Mouse (Mus musculus) limb, embryonic 14.5 days (tissue): ENCODE measurements around the gene Arsk. TPM values are rescaled to one million over a fixed set of nuclear protein-coding genes. Genes with fewer than 3 reads are reported as not detected.

Source experiments
- ATAC-seq: fragments of 200-750 bp; cut with Nextera tagmentation; 2 replicates; pipeline ENCODE4 v1.8.0; 2017; ENCODE audit warnings: low read depth, moderate number of reproducible peaks, moderate TSS enrichment; ENCODE audit not compliant: low FRiP score
- DNase-seq: peaks from one replicate; pipeline ENCODE4 v3.0.0-alpha.2; 2015; ENCODE audit warnings: low spot score
- H3K27ac ChIP-seq: fragments of 300-500 bp; sonication (generic); replicated peaks from 2 replicates; pipeline ENCODE4 v1.5.1; 2014; ENCODE audit warnings: low read depth, mild to moderate bottlenecking, low read length, moderate library complexity, mixed read lengths
- H3K27me3 ChIP-seq: fragments of 300-500 bp; sonication (generic); 2 replicates; pipeline ENCODE4 v1.6.1; 2014; ENCODE audit warnings: low read length, mixed read lengths; ENCODE audit not compliant: control insufficient read depth, insufficient read depth
- H3K36me3 ChIP-seq: fragments of 300-500 bp; sonication (generic); 2 replicates; pipeline ENCODE4 v1.6.1; 2014; ENCODE audit warnings: mild to moderate bottlenecking, low read length, moderate library complexity, mixed read lengths; ENCODE audit not compliant: control insufficient read depth, insufficient read depth
- H3K4me1 ChIP-seq: fragments of 300-500 bp; sonication (generic); 2 replicates; pipeline ENCODE4 v1.6.1; 2014; ENCODE audit warnings: antibody characterized with exemption, low read length, mixed read lengths; ENCODE audit not compliant: control insufficient read depth, insufficient read depth
- H3K4me2 ChIP-seq: fragments of 300-500 bp; sonication (generic); replicated peaks from 2 replicates; pipeline ENCODE4 v1.6.1; 2014; ENCODE audit warnings: low read depth, mild to moderate bottlenecking, low read length, moderate library complexity; ENCODE audit not compliant: severe bottlenecking
- H3K4me3 ChIP-seq: fragments of 300-500 bp; sonication (generic); replicated peaks from 2 replicates; pipeline ENCODE4 v1.5.1; 2014; ENCODE audit warnings: low read length
- H3K9ac ChIP-seq: fragments of 300-500 bp; sonication (generic); 2 replicates; pipeline ENCODE4 v1.6.1; 2014; ENCODE audit warnings: mild to moderate bottlenecking, low read depth, low read length, moderate library complexity; ENCODE audit not compliant: severe bottlenecking
- H3K9me3 ChIP-seq: fragments of 300-500 bp; sonication (generic); 2 replicates; pipeline ENCODE4 v1.6.1; 2016; ENCODE audit warnings: low read length; ENCODE audit not compliant: control insufficient read depth
- POLR2A ChIP-seq: fragments of 200-500 bp; IDR thresholded peaks from 2 replicates; pipeline ENCODE4 v1.8.0; 2012; ENCODE audit warnings: inconsistent platforms, mild to moderate bottlenecking, moderate library complexity, borderline replicate concordance; ENCODE audit not compliant: insufficient read depth, insufficient read length; ENCODE audit errors: extremely low read depth
- WGBS: fragments of 180-500 bp; shearing (Covaris S2); extraction: QIAGEN DNeasy Blood & Tissue Kit; methylation state at CpG from one replicate; pipeline ENCODE4 v1.1.7; 2014; 5-methylcytosine and 5-hydroxymethylcytosine counted together
- polyA plus RNA-seq, 2 experiments: library from polyadenylated mRNA; depleted of rRNA in 1 of 2; stranded (reverse) in 1 of 2; unstranded in 1 of 2; fragments of >200 nt; fragmentation: Nextera tagmentation in 1 of 2; extraction: Ambion mirVana in 1 of 2; gene quantifications; 2 replicates each; pipeline versions ENCODE4 v1.2.1 to v1.2.3; 2012 to 2014

Arsk gene
- polyA plus RNA-seq, 2 experiments: 8.9 to 10.4 TPM

DNA sequence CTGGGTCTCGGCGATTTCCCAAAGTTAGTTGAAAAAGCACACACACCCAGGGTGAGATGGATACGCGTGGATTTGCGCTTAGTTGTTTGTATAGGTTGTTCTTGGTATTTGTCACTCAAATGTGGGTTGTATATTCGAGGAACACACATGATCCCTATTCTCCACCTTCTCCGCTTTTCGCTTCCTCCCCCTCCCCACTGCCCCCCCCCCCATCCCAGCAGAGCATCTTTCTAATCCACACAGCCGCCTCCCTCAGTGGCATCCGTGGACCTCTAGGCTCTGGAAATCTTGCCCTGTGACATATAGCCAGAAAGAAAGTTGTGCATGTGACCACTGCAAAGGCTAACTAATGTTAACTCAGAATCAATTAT lies 41.6 kb downstream of the Arsk start, which contains the start of gene Gpr150:
Gene Gpr150 (minus strand): TSS at position 101 of the 371 bp plus-strand sequence.
- Histone ChIP-seq H3K27ac (no peak within 1 kb of the TSS), H3K4me3 (peak within 1 kb of the TSS; percentile 47), H3K9ac (peak within 1 kb of the TSS; percentile 46), H3K4me1 (peaks cover 7% of the 10 kb centered on the region; the same call in 1 of the 2 replicates), H3K9me3 (no peaks in the 10 kb centered on the region), H3K27me3 (peaks cover 46% of the 10 kb centered on the region), H3K36me3 (no peaks in the 10 kb centered on the region), H3K4me2 (peak within 1 kb of the TSS; percentile 97)
- ATAC-seq (no peak), DNase-seq (peak; percentile 2)
- WGBS: 7% methylated on average over 10 of the region's 10 CpGs
- no peak for TF ChIP-seq POLR2A

DNA sequence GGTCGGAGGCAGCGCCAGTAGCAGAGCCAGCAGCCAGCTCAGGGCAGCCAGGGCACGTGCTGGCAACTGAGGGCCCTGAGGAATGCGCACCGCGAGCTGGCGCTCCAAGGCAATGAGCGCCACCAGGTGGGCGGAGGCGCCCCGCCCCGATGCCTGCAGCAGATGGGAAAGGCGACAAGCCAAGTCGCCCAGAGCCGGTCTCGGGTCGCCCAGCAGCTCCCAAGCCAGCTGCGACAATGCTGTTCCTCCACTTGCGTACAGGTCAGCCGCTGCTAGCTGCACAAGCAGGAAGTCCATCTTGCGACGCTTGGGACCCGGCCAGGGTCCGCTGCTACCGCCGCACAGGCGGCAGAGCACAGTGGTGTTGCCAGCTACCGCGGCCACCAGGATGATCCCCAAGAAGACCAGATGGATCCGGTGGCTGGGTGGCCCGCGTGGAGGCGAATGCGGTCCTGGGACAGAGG lies 42.2 kb downstream of the Arsk start:
- peak overlapping the region; percentile 46 for H3K9ac ChIP-seq
- peak; percentile 66 for ATAC-seq
- no peak for TF ChIP-seq POLR2A
- H3K9me3 ChIP-seq: no peaks in the 10 kb centered on the region
- under 1% methylated on average over 34 of the region's 34 CpGs for WGBS
- peaks cover 46% of the 10 kb centered on the region for H3K27me3 ChIP-seq
- DNase-seq: peak; percentile 46
- H3K27ac ChIP-seq: no peak overlapping the region
- peak overlapping the region; percentile 97 for H3K4me2 ChIP-seq
- H3K4me3 ChIP-seq: peak overlapping the region; percentile 47
- H3K4me1 ChIP-seq: peaks cover 7% of the 10 kb centered on the region; the same call in 1 of the 2 replicates
- H3K36me3 ChIP-seq: no peaks in the 10 kb centered on the region

DNA sequence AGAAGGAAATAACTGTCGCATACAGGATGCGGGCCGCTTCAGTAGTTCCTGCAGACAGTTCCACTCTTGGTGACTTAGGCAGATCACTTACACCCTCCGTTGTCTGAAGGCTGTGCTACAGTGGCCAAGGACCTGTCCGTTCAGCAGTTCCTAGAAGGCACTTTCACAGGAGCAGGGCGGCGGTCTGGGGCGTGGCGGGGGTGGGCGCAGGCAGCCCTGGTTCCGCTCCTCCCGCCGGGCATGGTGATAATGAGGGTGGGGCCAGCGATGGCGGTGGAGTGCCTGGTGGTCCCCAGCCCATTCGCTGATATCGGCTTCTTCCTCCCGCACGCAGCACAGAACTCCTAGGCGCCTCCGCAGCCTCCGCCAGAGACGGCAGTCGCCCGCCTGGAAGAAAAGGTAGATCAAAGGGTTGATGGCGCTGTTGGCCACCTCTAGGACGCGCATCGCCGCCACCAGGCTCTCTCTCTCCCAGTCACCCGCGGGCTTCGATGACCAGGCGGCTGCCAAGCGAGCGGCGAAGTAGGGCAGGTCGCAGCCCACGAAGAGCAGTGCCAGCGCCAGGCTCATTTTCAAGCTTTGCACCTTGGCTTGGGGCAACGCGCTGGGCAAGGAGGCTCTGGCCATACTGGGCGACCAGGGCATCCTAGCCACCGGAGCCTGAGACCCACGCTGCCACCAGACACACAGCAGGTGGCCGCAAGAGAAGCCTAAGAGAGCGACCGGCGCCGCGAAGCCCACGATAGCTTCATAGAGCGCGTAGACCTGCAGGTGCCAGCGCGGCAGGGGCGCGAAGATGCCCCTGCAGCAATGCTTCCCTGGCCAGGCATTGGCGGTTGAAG lies 42.8 kb downstream of the Arsk start:
- Histone ChIP-seq H3K4me3 (peak overlapping the region; percentile 47), H3K9ac (peak overlapping the region; percentile 46), H3K27ac (no peak overlapping the region), H3K36me3 (no peaks in the 10 kb centered on the region), H3K9me3 (no peaks in the 10 kb centered on the region), H3K4me2 (peak overlapping the region; percentile 97), H3K27me3 (peaks cover 46% of the 10 kb centered on the region), H3K4me1 (peaks cover 7% of the 10 kb centered on the region; the same call in 1 of the 2 replicates)
- peak; percentile 34 for ATAC-seq
- DNase-seq: peak; percentile 13
- no peak for TF ChIP-seq POLR2A
- 2% methylated on average over 56 of the region's 59 CpGs for WGBS

DNA sequence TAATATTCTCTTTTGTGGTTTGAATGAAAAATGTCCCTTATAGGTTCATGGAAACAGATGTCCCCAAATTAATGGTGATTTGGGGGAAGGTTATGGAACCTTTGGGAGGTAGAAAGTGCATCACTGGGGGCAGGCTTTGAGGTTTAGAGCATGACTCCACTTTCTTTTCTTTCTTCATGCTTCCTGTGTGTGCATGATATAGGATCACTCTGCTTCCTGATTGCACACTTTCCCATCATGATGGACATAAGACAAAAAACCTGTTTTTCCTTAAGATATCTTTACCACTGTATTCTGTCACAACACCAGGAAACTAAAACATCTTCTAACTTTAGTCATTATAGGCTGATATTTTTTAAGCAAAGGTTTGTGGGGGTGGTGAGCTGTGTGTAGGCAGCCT lies 53.5 kb downstream of the Arsk start:
- Histone ChIP-seq H3K36me3 (no peaks in the 10 kb centered on the region), H3K9ac (no peak overlapping the region), H3K27me3 (no peaks in the 10 kb centered on the region), H3K9me3 (0 out of 2 replicates have a peak, but pooled peaks cover under 1% of the 10 kb centered on the region), H3K27ac (no peak overlapping the region), H3K4me1 (no peaks in the 10 kb centered on the region), H3K4me3 (no peak overlapping the region), H3K4me2 (no peak overlapping the region)
- ATAC-seq: no peak
- no peak for DNase-seq
- TF ChIP-seq POLR2A: no peak

DNA sequence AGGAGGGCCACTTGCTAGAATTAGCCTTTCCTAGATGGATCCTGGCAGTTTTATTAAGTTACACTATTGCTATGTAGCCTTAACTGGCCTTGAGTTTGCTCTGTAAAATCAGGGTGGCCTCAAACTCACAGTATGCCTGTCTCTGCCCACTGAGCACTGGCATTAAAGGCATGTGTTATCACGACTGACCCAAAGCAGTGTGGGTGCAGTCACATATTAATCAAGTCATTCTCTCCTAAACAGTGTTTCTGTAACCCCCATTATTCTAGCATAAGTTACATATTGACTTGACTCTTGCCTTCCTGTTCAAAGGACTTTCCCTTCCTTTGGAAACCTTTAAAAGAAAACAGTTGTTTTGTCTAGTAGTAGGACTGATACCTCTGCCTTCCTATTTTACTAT lies 56.0 kb downstream of the Arsk start:
- H3K36me3 ChIP-seq: no peaks in the 10 kb centered on the region
- no peaks in the 10 kb centered on the region for H3K4me1 ChIP-seq
- no peak for TF ChIP-seq POLR2A
- no peak for DNase-seq
- H3K9ac ChIP-seq: no peak overlapping the region
- no peak for ATAC-seq
- H3K9me3 ChIP-seq: no peaks in the 10 kb centered on the region
- WGBS: 55% methylated on average over 1 of the region's 1 CpGs
- H3K27ac ChIP-seq: no peak overlapping the region
- no peaks in the 10 kb centered on the region for H3K27me3 ChIP-seq
- no peak overlapping the region for H3K4me2 ChIP-seq
- no peak overlapping the region for H3K4me3 ChIP-seq
